Mouse (Mus musculus) myocyte (in vitro differentiated cells): Measurements from ENCODE around the gene Zbtb38. TPM values are rescaled to one million over a fixed set of nuclear protein-coding genes. Genes with fewer than 3 reads are reported as not detected.

Experiments
- H3K27me3 ChIP-seq: one replicate; pipeline ENCODE4 v1.6.1; 2011; ENCODE audit not compliant: control insufficient read depth, insufficient read depth, insufficient read length
- H3K36me3 ChIP-seq: one replicate; pipeline ENCODE4 v1.6.1; 2011; ENCODE audit not compliant: control insufficient read depth, insufficient read depth
- H3K4me2 ChIP-seq: one replicate; pipeline ENCODE4 v1.6.1; 2011; ENCODE audit warnings: low read depth, control low read depth
- H3K4me3 ChIP-seq: one replicate; pipeline ENCODE4 v1.5.1; 2011; ENCODE audit warnings: mild to moderate bottlenecking, control low read depth, moderate library complexity
- H3K79me2 ChIP-seq: one replicate; pipeline ENCODE4 v1.6.1; 2011; ENCODE audit not compliant: control insufficient read depth, insufficient read depth
- H3ac ChIP-seq: one replicate; pipeline ENCODE4 v1.6.1; 2011; ENCODE audit not compliant: control insufficient read depth, insufficient read length
- CEBPB ChIP-seq: IDR thresholded peaks from 2 replicates; pipeline ENCODE4 v1.6.1; 2011; ENCODE audit warnings: mild to moderate bottlenecking, moderate library complexity; ENCODE audit not compliant: poor library complexity, insufficient read depth, severe bottlenecking
- E2F4 ChIP-seq: IDR thresholded peaks from one replicate; pipeline ENCODE4 v1.6.1; 2011; ENCODE audit warnings: mild to moderate bottlenecking, control low read depth, moderate library complexity; ENCODE audit not compliant: insufficient read depth
- MAX ChIP-seq: IDR thresholded peaks from one replicate; pipeline ENCODE4 v1.6.1; 2011; ENCODE audit warnings: low read depth, mild to moderate bottlenecking, control low read depth
- MYOD1 ChIP-seq, 3 experiments: IDR thresholded peaks; one replicate each; pipeline ENCODE4 v1.6.1; 2011; ENCODE audit warnings: control low read depth in 2 of 3, low read depth in 2 of 3, mild to moderate bottlenecking in 2 of 3, moderate library complexity in 1 of 3; ENCODE audit not compliant: insufficient read length in 2 of 3, control insufficient read depth in 1 of 3
- MYOG ChIP-seq, 3 experiments: IDR thresholded peaks; one replicate each; pipeline ENCODE4 v1.6.1; 2011; ENCODE audit warnings: control low read depth in 2 of 3, low read depth in 2 of 3, mild to moderate bottlenecking in 2 of 3; ENCODE audit not compliant: insufficient read length in 2 of 3, control insufficient read depth in 1 of 3, insufficient read depth in 1 of 3
- POLR2A ChIP-seq: IDR thresholded peaks from one replicate; pipeline ENCODE4 v1.6.1; 2011; ENCODE audit warnings: low read depth, mild to moderate bottlenecking, control low read depth, moderate library complexity; ENCODE audit not compliant: insufficient read length
- POLR2AphosphoS2 ChIP-seq: IDR thresholded peaks from one replicate; pipeline ENCODE4 v1.6.1; 2011; ENCODE audit warnings: low read depth, control low read depth; ENCODE audit not compliant: insufficient read length
- REST ChIP-seq: IDR thresholded peaks from one replicate; pipeline ENCODE4 v1.6.1; 2011; ENCODE audit warnings: mild to moderate bottlenecking, control low read depth, moderate library complexity; ENCODE audit not compliant: insufficient read depth, insufficient read length
- SRF ChIP-seq: IDR thresholded peaks from one replicate; pipeline ENCODE4 v1.6.1; 2011; ENCODE audit warnings: low read depth; ENCODE audit not compliant: control insufficient read depth, insufficient read length
- TCF12 ChIP-seq: IDR thresholded peaks from one replicate; pipeline ENCODE4 v1.6.1; 2011; ENCODE audit warnings: mild to moderate bottlenecking, control low read depth; ENCODE audit not compliant: poor library complexity, insufficient read depth, severe bottlenecking
- TCF3 ChIP-seq: IDR thresholded peaks from one replicate; pipeline ENCODE4 v1.6.1; 2011; ENCODE audit warnings: low read depth, control low read depth; ENCODE audit not compliant: insufficient read length
- USF1 ChIP-seq: IDR thresholded peaks from one replicate; pipeline ENCODE4 v1.6.1; 2011; ENCODE audit warnings: low read depth, mild to moderate bottlenecking, control low read depth, moderate library complexity
- polyA plus RNA-seq: library from polyadenylated mRNA; unstranded; fragments of >200 nt; fragmentation: generic; extraction: Trizol; gene quantifications from one replicate; pipeline ENCODE4 v1.2.1, GENCODE M21; 2012; ENCODE audit warnings: missing spikeins

Gene Zbtb38
- polyA plus RNA-seq, 1 experiment: 9.1 TPM

GRCm38 (mm10) chr9:96712758-96713471 lies 39.7 kb downstream of the Zbtb38 start:
- Histone ChIP-seq H3ac (no peak overlapping the region), H3K79me2 (peaks cover 69% of the 10 kb centered on the region), H3K36me3 (peaks cover 25% of the 10 kb centered on the region), H3K27me3 (no peaks in the 10 kb centered on the region), H3K4me3 (no peak overlapping the region), H3K4me2 (peak overlapping the region; percentile 70)
- no peak for TF ChIP-seq TCF12
- no peak for TF ChIP-seq SRF
- TF ChIP-seq MAX: no peak
- TF ChIP-seq REST: no peak
- TF ChIP-seq USF1: no peak
- no peak for TF ChIP-seq TCF3
- no peak for TF ChIP-seq MYOD1 (IDR thresholded peaks at IDR 0.05; ENCODE audit: control insufficient read depth in 1 of 3, insufficient read length in 2 of 3, low read depth in 2 of 3)
- TF ChIP-seq POLR2A: no peak
- no peak for TF ChIP-seq CEBPB
- TF ChIP-seq E2F4: no peak
- no peak for TF ChIP-seq POLR2AphosphoS2

- H3K4me2 ChIP-seq: no peak overlapping the region
- H3K27me3 ChIP-seq: no peaks in the 10 kb centered on the region
- peaks cover 33% of the 10 kb centered on the region for H3K36me3 ChIP-seq
- H3K79me2 ChIP-seq: peaks cover 70% of the 10 kb centered on the region
- TF ChIP-seq USF1: no peak
- H3K4me3 ChIP-seq: no peak overlapping the region
- no peak overlapping the region for H3ac ChIP-seq
Observed at GRCm38 (mm10) chr9:96712045-96712444, 40.6 kb downstream of the Zbtb38 start.

GRCm38 (mm10) chr9:96710241-96710946 lies 42.2 kb downstream of the Zbtb38 start:
- H3K27me3 ChIP-seq: no peaks in the 10 kb centered on the region
- no peak overlapping the region for H3K4me2 ChIP-seq
- no peak for TF ChIP-seq TCF12
- no peak for TF ChIP-seq POLR2AphosphoS2
- no peak for TF ChIP-seq POLR2A
- TF ChIP-seq USF1: no peak
- TF ChIP-seq MYOG (IDR thresholded peaks at IDR 0.05; ENCODE audit: control insufficient read depth in 1 of 3, insufficient read depth in 1 of 3, insufficient read length in 2 of 3, low read depth in 2 of 3): no peak
- TF ChIP-seq TCF3: no peak
- no peak for TF ChIP-seq SRF
- no peak for TF ChIP-seq E2F4
- TF ChIP-seq CEBPB: no peak
- TF ChIP-seq MYOD1 (IDR thresholded peaks at IDR 0.05; ENCODE audit: control insufficient read depth in 1 of 3, insufficient read length in 2 of 3, low read depth in 2 of 3): no peak
- no peak for TF ChIP-seq REST
- TF ChIP-seq MAX: no peak
- H3K79me2 ChIP-seq: peaks cover 55% of the 10 kb centered on the region
- no peak overlapping the region for H3K4me3 ChIP-seq
- H3ac ChIP-seq: no peak overlapping the region
- H3K36me3 ChIP-seq: peaks cover 30% of the 10 kb centered on the region

- Histone ChIP-seq H3K4me2 (no peak overlapping the region), H3K4me3 (no peak overlapping the region), H3ac (no peak overlapping the region), H3K79me2 (peaks cover 57% of the 10 kb centered on the region), H3K36me3 (peaks cover 31% of the 10 kb centered on the region), H3K27me3 (no peaks in the 10 kb centered on the region)
- TF ChIP-seq POLR2A (no peak), POLR2AphosphoS2 (no peak), MYOD1 (IDR thresholded peaks at IDR 0.05; ENCODE audit: control insufficient read depth in 1 of 3, insufficient read length in 2 of 3, low read depth in 2 of 3) (no peak), USF1 (no peak), TCF12 (no peak), SRF (no peak)
Observed at GRCm38 (mm10) chr9:96708905-96709304, 43.7 kb downstream of the Zbtb38 start.

- no peak overlapping the region for H3K4me2 ChIP-seq
- no peak for TF ChIP-seq REST
- H3K79me2 ChIP-seq: peaks cover 57% of the 10 kb centered on the region
- H3K36me3 ChIP-seq: peaks cover 40% of the 10 kb centered on the region
- no peak overlapping the region for H3ac ChIP-seq
- no peak overlapping the region for H3K4me3 ChIP-seq
- H3K27me3 ChIP-seq: no peaks in the 10 kb centered on the region
Observed at GRCm38 (mm10) chr9:96707964-96708363, 44.7 kb downstream of the Zbtb38 start.
